Mouse (Mus musculus): ENCODE data around the gene Cd22.
"Not testable (repeated sequence)": the region's sequence is repeated elsewhere in the genome, so short reads cannot be mapped to it uniquely, and the experiment has no call there.

Gene Cd22
- long read RNA-seq, experiment 1 = 0 reads
- long read RNA-seq, experiment 2, partial matches to known transcripts = 0 of 2 reads
- long read RNA-seq, experiment 2, other reads (novel, unspliced or antisense) = 2 of 2 reads

DNA sequence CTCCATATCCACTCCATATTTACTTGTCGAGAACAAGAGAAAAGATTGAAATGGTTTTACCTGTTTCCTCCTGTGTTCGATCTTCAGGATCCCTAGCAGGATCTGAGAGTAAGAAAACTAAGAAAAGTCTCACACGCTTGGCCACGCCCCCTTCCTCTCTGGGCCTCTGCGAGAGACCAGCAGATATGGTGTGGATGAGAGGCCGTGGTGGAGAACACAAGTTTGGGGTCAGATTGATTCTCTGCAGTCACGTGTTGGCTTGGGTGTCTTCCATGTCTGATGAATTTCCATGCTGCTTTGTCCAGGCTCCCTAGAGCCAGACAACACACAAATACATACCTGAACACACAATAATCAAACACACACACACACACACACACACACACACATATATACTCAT lies at the start of gene Cd22:
Cd22 (minus strand) TSS at position 167 of the 400 bp plus-strand sequence.
- intact Hi-C loops (cut with DNase I) = no loop called here

DNA sequence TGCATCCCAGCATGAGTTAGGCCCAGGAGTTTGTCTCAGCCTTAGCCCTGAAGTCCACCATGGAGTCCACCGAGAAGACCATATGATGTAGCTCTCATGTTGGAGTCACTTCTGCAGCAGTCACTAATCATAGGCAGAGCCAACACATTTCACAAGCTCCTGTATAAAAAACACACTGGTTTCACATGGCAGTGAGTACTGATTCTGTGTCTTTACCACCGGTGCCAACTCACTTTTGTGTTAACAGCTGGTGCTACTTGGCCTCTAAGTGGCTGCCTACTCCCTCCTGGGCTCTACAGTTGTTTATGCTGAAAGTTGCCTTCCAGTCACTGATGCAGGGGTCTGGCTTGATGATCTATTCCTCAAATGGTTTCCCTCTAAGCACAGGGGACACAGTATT lies 44.4 kb upstream of the Cd22 start, which contains the start of gene Hamp2:
Hamp2 (minus strand) TSS at position 101 of the 400 bp plus-strand sequence.
- intact Hi-C loops (cut with DNase I) = not testable (repeated sequence)

DNA sequence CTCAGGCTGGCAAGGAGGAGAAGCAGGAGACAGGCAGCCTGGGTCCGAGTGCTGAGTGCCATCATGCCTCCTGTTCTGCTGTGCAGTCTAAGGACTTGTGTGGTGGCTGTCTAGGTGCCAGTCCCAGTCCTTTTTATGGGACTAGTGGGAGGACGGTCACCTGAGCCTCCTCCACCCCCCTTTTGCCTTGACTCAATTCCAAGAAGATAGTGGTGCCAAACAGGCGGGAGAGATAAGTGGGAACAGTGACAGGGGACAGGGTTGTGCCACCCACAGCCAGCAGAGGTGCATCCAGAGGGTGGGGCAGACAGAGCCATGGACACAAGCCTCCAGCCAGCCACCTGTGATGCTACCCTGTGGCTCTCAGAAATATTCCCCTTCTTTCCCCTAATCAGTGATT lies 43.9 kb upstream of the Cd22 start:
- intact Hi-C loops (cut with DNase I) = no loop called here

DNA sequence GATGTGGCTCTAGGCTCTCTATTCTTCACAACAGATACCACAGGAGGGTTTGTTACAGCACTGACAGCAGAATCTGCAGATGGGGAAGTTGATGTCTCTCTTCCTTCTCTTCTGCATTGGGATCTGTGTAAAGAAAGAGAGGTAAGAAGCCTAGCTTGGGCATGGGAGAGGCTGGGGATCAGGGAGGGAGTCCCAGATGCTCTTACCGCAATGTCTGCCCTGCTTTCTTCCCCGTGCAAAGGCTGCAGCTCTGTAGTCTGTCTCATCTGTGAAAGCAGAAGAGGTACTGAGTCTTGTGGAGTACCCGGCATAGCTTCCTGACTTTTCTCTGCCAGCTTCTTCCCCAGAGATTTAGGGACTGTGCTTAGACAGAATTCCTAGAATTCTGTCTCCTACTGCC lies 42.3 kb upstream of the Cd22 start:
- intact Hi-C loops (cut with DNase I) = not testable (repeated sequence)

DNA sequence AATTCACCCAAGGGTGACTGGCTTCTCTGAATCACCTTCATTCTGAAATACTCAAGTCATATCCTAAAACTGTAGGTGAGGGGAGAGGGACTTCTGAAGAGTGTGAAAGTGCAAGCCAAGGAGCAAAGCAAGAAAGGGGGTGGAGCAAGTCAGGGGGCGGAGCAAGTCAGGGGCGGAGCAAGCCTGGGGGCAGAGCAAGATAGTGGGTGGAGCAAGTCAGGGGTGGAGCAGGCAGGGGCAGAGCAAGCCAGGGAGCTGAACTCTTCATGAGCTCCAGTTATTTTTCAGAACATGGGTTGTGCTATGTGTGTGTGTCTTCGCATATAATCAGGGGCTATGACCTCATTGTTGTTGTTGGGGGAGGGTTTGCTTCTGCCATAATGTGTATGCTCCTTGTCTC lies 40.1 kb upstream of the Cd22 start:
- intact Hi-C loops (cut with DNase I) = no loop called here

DNA sequence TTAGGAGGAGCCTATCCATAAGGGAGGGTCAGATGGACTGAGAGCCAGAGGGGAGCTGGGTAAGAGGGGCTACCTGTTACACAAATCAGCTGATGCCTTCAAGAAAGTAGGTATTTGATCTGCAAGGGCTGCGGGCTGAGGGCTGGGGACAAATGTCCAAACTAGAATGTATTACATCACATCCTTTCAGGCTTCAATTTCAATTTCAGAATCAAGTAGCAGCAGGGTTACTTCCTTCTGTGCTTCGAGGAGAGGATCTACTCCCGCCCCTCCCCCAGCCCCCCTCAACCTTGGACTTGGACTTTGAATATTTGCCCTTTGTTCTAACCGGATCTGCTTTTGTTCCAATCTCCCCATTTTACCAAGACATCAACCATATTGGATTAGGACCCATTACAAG lies 37.1 kb upstream of the Cd22 start:
- intact Hi-C loops (cut with DNase I) = no loop called here

DNA sequence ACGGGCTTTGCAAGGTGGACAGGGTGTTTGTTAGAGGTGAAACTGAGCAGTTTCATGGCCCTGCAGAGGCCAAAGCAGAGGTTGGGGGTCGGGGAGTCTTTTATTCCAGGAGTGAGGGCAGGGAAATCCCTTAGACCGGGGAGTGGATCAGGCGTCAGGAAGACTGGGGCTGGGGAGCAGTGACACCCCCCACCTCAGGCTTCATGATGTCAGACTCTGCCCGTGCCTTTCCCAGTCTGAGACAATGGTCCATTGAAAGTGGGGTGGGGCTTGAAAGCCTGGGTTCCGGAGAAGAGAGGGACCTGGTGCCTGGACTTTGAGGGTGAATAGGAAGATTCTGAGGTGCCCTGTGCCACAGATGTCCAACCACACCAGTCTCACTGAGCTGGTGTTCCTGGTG lies 36.6 kb upstream of the Cd22 start:
- intact Hi-C loops (cut with DNase I) = no loop called here

DNA sequence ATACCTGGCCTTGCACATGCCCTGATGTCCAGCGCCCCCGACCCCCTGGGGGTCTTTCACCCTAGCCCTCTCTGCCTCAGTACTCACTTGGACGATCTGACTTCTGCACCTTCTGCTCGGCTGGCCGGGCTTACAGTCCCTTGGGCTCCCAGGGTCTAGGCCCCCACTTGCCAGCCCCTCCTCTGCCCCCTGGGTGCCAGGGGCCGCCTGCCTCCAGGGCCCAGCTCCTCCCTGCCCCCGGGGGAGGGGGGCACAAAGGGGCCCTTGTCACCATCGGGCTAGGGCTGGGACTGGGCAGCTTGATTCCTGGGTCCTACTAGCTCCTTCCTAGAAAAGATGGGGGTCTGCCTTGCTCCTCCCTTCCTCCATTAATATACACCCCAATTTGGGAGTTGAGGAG lies 34.6 kb upstream of the Cd22 start, which contains the start of gene Mag:
Mag (minus strand) TSS at position 142 of the 400 bp plus-strand sequence.
- intact Hi-C loops (cut with DNase I) = no loop called here

DNA sequence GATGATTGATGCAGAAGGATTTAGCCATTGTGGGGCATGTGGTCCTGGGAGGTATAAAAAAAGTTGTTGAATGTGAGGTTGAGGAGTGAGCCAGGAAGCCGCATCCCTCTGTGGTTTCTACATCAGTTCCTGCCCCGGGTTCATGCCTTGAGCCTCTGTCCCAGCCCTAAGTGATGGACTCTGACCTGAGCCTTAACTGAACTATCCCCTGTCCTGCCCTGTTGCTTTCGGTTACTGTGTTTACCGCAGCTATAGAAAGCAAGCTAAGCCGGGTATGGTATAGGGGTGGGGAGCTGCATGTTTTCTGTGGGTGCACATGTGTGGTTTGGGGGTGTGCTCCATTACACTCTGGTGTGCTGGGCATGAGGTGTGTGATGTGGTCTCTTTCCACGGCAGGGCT lies 29.6 kb upstream of the Cd22 start:
- intact Hi-C loops (cut with DNase I) = no loop called here

DNA sequence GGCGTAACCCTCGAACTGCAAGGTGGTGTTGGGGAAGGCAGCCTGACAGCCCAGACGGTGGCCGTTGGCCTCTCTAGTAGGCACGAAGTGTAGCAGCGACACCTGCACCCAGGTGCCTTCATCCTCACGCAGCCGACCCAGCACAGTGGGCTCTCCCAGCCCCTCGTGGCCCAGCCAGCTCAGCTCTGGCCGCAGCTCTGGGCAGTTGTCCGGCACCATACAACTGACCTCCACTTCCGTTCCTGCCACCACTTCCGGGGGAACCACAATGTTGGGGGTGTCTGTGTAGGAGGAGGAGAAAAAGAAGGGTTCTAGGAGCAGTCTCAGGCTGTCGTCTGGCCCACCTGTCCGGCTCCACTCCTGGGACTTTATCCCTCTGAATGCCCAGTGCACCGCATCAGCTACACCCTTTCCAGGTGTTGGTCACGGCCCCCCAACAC lies 28.9 kb upstream of the Cd22 start:
- intact Hi-C loops (cut with DNase I) = no loop called here

DNA sequence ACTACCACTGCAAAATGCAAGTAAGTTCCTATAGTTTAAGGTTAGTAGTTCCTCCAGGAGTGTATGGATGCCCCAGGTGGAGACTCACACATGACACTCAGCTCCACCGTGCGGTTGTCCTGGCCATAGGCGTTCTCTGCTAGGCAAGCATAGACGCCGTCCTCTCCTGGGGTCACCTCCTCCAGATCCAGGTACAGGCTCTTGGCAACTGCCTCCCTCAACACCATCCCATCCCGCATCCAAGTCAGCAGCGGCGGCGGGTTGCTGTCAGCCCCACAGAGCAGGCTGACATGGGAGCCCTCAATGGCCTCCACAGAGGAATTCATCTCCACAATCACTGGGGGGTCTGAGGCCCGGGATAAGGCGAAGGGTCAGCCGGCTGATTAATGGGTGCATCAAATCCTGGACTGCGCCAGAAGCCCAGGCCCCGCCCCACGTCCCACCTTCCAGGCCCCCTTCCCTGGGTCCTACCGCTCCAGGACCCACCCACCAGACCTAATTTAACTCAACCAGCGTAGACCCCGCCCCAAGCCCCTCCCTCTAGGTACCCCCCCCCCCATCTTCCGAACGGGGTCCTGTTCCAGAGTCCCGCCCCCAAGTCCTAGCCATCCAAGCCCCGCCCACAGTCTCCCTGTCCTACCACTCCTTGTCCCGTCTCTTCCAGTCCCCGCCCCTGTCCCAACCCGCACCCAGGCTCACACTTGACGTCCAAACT lies 28.3 kb upstream of the Cd22 start:
- intact Hi-C loops (cut with DNase I) = no loop called here

DNA sequence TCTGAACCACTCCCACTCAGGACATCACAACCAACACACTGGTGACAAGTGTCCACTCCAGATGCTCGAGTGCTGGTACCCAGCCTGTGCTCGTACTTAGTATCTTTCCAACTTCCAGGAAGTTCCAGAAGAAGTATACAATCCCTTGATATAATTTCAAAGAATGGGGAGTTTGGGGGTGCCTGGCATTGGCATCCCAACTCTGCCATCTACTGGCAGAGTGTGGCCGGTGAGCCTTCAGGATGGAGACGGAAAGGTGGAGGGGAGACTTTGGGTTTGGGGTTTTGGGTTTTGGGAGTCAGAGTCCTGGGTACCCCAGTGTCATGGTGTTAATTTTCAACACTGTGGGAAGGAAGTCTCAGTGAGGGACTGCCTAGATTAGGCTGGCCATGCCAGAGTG lies 23.9 kb upstream of the Cd22 start:
- intact Hi-C loops (cut with DNase I) = no loop called here

DNA sequence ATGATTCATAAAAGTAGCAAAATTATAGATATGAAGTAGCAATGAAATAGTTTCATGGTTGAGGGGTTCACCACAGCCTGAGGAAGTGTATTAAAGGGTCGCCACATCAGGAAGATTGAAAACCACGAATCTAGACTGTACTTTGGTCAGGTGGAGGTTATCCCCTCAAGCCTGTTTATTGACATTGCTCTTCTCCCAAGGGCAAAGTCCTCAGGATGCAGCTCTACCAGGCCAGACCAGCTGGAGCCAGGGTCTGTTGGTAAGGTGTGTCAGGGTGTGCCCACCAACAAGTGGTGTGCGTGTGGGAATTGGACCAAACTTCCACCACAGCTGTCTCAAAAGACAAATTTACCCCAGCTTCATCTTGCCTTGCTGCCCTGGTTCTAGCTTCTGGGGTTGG lies 15.1 kb upstream of the Cd22 start:
- intact Hi-C loops (cut with DNase I) = no loop called here

DNA sequence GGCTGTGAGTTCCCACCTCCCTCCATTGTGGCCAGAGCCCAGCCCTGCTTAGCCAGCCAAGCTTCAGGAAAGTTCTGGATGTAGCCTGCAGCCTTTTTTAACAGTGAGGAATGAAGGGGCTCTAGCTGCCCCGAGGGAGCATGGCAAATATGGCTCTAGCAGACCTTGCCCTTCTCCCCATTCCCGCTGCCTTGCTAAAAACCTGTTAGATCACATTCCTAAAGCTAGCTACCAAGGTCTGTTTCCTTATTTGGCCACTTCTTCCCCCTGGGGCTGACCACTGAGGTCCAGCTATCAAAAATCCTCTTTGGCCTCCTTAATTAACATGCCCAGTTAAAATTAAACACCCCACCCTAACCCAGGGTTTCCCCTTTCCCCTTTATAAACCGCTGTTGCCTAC lies 12.4 kb upstream of the Cd22 start:
- intact Hi-C loops (cut with DNase I) = no loop called here

DNA sequence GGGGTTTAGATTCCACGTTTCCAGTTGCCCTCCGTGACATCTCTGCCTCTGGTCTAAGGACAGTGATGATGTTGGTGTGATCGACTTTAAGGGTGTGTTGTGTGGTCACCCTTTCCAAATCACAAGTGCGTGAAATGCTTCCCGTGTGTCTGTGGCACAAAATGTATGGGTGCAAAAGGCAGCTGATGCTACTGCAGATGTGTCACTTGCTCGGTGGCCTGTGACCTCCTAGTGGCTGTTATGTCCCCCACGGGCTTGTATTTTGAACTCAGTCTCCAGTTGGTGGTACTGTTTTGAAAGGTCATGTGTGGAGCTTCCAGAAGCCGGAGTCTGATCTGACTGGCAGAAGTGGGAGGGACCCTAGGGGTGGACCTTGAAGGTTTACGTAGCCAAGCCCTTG lies 11.6 kb upstream of the Cd22 start:
- intact Hi-C loops (cut with DNase I) = no loop called here

DNA sequence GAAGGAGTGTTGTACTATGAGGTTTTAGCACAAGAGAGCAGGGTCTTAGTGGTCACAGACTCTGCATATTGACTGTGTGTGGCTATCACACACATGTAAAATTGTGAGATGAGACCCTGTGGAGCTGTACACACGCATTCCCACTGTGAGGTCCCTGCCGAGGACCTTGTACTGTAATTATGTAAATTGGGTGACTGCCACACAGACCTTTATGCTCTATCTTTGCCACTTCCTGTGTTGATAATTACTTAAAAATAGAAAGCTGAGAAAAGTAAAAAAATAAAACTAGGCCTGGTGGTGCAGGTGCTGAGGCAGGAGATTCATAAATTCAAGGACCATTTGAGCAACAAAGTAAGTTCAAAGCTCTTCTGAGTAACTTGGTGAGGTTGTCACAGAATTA lies 10.5 kb upstream of the Cd22 start:
- intact Hi-C loops (cut with DNase I) = no loop called here

DNA sequence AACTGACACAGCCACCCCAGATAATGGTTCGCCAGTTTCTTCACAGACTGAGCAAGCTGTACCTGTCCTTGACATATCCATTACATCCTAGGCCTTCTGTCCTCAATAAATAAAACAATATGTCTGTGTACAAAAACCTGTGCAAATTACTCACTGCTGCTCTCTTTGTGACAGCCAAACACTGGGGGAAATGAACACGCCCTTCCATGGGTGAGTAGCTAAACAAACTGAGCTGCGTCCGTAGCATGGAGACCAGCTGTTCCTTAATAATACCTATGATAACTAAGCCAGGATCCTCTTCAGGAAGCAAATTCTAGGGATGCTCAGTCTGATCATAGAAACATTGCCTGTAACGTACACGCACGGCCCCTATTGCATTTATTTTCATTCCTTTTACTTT lies 8.6 kb upstream of the Cd22 start:
- intact Hi-C loops (cut with DNase I) = no loop called here

DNA sequence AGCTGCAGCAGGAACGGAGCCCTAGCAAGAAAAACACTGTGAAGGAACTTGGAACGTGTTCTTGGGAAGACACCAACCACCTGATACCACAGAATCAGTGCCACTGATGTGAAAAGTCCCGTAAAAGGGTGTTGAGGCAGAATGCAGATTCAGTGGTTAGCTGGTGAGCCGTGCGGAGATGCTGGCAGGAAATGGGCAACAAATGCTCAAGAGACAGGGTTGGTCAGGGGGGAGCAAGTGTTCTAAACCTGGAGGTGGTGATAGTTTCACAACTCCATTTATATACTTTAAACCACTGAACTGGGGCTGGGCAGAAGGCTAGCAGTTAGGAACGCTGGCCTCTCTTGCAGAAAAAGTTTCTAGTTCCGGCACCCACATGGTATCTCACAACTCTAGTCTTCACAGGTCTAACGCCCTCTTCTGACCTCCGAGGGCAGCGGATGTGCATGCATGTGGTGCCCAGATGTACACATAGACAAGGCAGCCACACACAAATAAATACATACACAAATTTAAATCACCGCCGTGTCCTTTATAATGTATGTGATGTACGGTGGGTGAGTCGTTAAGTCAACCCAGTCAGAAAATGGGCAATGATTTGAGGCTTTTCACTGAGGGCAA lies 7.5 kb upstream of the Cd22 start:
- intact Hi-C loops (cut with DNase I) = no loop called here

DNA sequence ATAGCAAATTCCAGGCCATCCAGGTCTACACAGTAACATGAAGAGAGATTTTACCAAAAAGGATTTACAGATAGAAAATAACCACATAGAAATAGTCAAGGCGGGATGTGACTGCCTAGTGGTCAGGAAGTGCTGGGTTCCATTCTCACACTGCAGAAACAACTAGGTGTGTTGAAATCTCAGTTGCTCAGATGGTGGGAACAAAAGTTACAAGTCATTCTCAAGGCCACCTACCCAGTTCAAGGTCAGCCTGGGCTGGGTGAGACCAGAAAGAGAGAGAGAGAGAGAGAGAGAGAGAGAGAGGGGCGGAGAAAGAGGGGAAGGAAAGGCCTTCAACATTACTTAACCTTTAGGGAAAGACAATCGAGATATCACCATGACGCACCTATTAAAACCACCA lies 6.7 kb upstream of the Cd22 start:
- intact Hi-C loops (cut with DNase I) = no loop called here

DNA sequence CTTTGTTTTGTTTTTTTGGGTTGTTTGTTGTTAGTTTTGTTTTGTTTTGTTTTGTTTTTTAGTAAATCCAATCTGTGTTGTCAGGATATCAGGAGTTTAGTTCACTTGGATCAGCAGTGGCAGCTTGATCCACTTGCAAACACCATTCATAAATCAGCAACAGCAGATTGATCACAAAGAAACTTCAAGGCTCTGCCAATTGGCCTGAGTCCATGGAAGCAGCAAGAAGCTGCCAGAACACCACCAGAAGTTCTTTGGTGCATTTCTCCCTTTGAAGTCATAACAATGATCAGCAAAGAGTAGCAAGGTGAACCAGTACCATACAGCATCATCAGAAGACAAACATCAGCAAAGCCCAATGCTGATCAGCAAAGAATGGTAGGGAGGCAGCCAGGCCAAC lies 3.9 kb upstream of the Cd22 start:
- intact Hi-C loops (cut with DNase I) = no loop called here

DNA sequence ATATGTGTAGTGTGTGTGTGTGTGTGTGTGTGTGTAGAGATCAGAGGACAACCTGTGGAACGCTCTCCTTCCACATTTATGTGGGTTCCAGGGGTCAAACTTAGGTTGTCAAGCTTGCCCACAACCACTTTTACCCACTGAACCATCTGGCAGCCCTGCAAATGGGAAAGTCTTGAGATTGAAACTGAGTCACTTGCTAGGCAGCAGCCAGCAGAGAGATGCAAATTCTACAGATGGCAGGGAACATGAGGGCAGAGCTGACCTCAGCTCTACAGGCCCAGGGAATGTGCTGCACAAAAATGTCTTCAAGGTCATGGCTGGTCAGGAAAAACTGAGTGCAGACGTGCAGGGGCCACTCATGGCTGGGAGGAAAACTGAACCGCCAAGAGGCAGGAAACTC lies 1.2 kb upstream of the Cd22 start:
- intact Hi-C loops (cut with DNase I) = no loop called here

DNA sequence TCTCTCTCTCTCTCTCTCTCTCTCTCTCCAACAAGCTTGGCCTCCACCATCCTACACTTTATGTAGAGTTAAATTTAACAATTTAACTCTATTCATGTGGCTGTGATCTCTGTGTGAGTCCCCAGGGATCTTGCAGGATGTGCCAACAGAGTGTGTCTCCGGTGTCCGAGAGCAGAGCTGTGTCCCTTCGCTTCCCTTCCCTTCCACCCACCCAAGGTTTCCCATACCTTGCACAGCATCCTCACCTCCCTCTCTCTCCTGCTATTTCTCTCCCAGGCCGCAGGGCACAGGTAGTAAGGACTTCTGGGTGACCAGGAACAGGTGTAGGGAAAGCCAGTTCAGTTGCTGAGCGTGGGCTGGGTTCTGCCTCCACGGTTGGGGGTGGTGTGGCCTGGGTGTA lies 1.2 kb downstream of the Cd22 start:
- intact Hi-C loops (cut with DNase I) = loop anchor here (10.0 kb wide), 2 partner anchors 76 to 196 kb away; partner anchors contain the start of genes Fxyd3 and Usf2

DNA sequence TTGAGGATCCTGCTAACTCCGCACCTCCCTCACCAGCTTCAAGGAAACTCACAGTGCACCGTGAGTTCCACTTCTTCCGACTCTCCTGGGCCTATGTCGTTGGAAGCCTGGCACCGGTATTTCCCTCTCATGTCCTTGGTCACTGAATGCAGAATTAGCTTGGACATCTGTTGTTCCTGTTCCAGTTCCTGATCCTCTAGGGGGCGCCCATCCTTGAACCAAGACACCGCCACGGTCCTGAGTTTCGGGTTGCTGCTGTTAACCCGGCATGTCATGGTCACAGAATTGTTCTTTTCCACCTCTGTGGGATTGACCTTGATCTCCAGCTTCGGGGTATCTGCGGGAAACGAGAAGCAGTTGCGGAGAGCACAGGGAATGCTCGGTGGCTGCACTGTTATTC lies 7.1 kb downstream of the Cd22 start:
- intact Hi-C loops (cut with DNase I) = loop anchor here (10.0 kb wide), 2 partner anchors 82 to 202 kb away; partner anchors contain the start of genes Fxyd3 and Usf2

All from adrenal gland (tissue).